Mouse (Mus musculus) ovary, postnatal 36 days (tissue): ENCODE results near the gene Rab25.

Experiments
- DNase-seq: peaks from one replicate; pipeline ENCODE4 v3.0.0; 2022; ENCODE audit warnings: low spot score, mixed read lengths

The Rab25 gene

GRCm38 (mm10) chr3:88525021-88525420 is 23.1 kb downstream of the Rab25 start:
- no peak for DNase-seq

- DNase-seq: no peak
These were observed 25.1 kb downstream of the Rab25 start for GRCm38 (mm10) chr3:88523027-88523426.

- DNase-seq: peak; percentile 74
These were observed 26.2 kb downstream of the Rab25 start for GRCm38 (mm10) chr3:88521803-88522331.

DNA sequence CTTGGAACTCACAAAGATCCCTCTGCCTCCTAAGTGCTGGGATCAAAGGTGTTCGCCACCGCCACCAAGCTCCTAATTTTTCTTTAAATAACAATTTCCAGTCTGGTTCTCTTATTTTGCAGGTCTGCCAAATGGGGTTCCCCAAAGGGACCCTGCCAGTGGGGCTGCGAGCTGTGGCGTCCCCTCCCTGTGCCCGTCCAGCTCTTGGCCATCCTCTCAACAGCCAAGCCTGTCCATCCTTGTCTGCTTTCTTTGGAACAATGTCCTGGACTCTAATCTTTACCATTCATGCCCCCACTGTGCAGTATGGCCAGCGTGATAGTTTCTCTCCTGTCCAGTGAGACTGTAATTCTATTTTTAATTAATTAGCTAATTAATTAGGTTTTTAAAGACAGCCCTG is 26.9 kb downstream of the Rab25 start:
- no peak for DNase-seq

DNA sequence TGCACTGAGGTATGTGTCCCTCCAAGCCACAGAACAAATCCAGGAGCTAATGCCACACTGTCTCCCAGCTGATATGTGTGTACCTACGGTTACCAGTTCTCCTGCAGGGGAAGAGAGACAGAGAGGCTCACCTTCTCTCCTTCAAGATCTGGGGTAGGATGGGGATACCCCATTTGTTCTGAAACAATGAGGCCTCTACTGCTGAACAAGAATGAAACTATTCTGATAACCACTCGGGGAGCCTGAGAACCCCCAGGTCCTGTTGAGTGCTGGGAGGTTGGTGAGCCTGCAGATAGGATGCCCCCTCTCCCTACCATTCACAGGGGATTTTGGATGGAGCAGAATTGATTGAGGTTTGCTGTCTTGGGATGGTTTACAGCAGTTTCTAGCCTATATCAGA is 28.0 kb downstream of the Rab25 start:
- DNase-seq: no peak

GRCm38 (mm10) chr3:88518411-88518810 is 29.7 kb downstream of the Rab25 start:
- DNase-seq: no peak

DNA sequence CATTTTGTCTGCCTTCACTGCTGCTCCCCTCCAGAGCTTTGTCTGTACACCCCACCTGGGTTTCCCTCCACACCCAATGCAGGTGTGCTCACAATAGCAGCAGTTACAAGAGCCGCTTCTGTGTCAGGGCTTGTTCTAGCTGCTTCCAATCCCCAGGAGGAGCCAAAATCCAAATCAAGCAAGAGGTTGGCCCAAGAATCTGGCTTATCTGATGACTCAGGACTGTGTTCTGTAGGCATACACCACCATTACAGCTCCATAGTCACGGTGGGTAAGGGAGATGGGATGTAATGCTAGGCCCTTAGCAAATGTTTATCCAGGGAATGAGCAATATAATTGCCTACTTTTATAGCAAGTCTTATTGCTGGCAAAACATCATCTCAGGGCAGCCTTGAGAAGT is 31.7 kb downstream of the Rab25 start:
- no peak for DNase-seq

DNA sequence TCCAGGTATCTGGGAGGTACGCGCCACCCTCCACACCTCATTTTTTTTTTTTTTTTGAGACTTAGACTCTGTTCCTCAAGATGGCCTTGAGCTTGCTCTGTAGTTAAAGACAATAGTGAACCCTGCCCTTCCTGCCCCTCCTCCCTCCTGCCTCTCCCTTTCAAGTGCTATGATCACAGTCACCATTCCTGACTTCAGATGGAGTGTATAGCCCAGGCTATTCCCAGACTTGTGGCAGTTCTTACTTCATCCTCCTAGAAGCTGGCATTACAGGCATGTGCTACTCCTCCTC is 33.1 kb downstream of the Rab25 start:
- no peak for DNase-seq

- DNase-seq: no peak
These were observed 33.6 kb downstream of the Rab25 start for GRCm38 (mm10) chr3:88514231-88515094.

GRCm38 (mm10) chr3:88513546-88514115 is 34.5 kb downstream of the Rab25 start:
- DNase-seq: no peak

GRCm38 (mm10) chr3:88512896-88513545 is 35.1 kb downstream of the Rab25 start:
- DNase-seq: no peak

DNA sequence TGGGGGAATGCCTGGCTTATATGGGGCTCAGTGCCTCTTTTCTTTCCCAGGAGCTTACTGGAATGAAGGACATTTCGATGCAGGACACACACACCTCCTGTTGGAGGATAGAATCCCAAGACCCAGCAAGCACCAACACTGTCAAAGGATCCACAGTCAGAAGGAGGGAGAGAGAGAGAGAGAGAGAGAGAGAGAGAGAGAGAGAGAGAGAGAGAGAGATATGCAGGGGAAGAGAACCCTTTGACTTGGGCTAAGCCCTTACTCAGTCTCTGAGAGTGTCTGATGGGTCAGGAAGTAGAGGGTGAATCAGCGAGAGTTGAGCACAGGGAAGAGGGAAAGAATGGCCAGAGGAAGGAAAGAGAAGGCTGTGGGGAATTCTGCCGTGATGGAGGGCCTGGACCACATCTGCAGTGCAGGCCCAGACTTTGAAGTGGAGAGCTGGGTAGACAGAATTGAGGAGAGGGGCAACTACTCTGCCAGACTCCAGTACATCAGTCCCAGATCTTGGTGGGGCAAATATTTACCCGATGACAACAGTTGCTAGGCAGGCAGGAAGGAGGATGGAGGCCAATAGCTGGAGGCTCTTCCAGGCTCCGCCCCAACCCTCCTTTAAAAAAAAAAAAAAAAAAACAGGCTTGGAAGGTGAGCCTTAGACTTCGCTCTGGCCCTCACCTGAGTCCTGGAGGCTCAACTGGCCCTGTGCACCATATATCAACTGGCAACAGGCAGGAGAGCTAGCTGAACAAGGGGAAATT is 35.8 kb downstream of the Rab25 start:
- no peak for DNase-seq

GRCm38 (mm10) chr3:88511559-88511958 is 36.5 kb downstream of the Rab25 start:
- no peak for DNase-seq

DNA sequence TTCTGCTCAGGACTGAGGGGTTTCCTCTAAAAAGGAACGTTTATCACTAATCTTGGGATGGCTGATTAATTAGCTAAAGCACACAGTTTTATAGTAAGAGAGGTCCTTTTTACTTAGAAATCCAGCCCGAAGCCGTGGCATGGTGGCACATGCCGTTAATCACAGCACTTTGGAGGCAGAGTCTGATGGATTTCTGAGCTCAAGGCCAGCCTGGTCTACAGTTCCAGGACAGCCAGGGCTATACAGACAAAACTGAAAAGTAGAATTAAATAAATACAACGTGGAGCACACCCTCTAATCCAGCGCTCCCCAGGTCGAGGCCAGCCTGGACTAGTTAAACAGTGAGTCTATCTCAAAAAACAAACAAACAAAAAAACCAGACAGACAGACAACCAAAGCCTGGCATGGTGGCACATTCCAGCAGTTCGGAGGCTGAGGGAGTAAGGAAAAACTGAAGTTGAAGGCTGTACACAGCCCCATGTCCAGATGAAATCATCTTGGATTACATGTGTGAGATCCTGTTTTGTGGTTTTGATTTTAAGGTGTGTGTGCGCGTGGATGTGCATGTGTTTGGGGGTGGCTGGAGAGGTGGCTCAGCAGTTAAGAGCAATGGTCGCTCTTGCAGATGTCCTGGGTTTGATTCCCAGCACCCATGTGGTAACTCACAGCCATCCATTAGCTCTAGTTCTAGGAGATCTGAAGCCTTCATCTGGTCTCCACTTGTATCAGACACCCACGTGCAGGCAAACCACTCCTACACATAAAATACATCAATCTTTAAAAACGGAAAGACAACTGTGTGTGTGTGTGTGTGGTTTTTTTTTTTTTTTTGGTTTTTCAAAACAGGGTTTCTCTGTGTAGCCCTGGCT is 37.4 kb downstream of the Rab25 start:
- no peak for DNase-seq

- DNase-seq: peak; percentile 94
These were observed 38.2 kb downstream of the Rab25 start, which contains the start of gene Lmna for GRCm38 (mm10) chr3:88509692-88510420. Gene Lmna, minus strand, starts transcription at chr3:88509956.

DNA sequence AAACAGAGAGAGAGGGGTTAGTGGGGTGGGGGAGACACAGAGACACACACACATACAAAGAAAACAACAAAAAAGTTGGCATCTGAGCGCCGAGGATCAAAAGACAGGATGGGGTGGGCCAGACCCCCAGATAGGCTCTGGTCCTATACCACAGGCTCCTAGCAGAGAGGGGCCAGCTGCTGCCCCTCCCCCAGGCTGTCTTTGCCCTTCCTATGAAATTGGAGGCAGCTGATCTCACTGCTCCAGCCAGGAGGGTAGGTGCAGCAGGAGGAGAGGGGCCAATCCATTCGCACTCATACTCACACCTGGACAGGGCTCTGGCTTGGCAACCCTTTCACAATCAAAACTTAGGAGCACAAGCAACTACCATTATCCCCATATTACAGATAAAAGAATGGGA is 38.9 kb downstream of the Rab25 start:
- DNase-seq: no peak

GRCm38 (mm10) chr3:88505765-88506164 is 42.3 kb downstream of the Rab25 start:
- DNase-seq: no peak

DNA sequence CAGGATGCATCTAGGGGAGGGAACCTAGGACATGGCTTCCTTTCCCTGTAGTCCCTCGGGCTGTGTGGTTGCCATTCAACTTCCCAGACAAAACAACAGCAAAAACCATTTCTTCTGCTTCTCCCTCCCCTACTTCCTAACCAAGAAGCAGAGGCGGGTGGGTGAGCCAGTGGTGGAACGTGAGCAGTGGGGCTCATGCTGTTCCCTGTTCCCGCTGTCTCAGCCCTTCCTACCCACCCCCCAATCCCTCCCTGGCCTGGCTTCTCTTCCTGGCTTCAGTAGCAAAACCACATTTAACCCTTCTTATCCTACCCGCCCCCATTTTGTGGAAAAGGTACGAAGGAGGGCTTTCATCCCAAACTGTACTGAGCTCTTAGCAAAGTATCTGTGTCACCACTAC is 43.0 kb downstream of the Rab25 start:
- DNase-seq: no peak

GRCm38 (mm10) chr3:88503881-88504746 is 44.0 kb downstream of the Rab25 start:
- DNase-seq: no peak

- no peak for DNase-seq
These were observed 44.6 kb downstream of the Rab25 start for GRCm38 (mm10) chr3:88503505-88503863.
